In genomic region chr9:56508835-56509451, GRCm38 (mm10) we compare ENCODE assay signal across 8 mouse cellular contexts.
DNase-seq lines count a peak whose midpoint lies in the region; ATAC-seq lines count a peak whose summit lies in the region.
"Had no signal": no experiment of that assay in that cellular context is flagged by ENCODE, and none has a peak within 500 bp of the region (broad histone marks: within the 10 kb centered on the region; RNA-seq: fewer than 3 reads in every experiment).

No protein-coding gene starts in this region.

- peak overlapping the region; percentile 100 for H3K27ac ChIP-seq in heart, embryonic 15.5 days
- H3K27ac ChIP-seq in neural tube, embryonic 15.5 days (replicated peaks) = no peak overlapping the region
- H3K27ac ChIP-seq in midbrain, embryonic 15.5 days = no peak overlapping the region
- H3K27ac ChIP-seq: neural tube, embryonic 12.5 days had no signal

- no peak overlapping the region for H3K4me3 ChIP-seq in heart, embryonic 15.5 days
- no peak overlapping the region for H3K4me3 ChIP-seq in neural tube, embryonic 15.5 days (replicated peaks)
- H3K4me3 ChIP-seq in midbrain, embryonic 15.5 days = no peak overlapping the region
- H3K4me3 ChIP-seq: neural tube, embryonic 12.5 days had no signal

- no peak for ATAC-seq in heart, embryonic 15.5 days (replicated peaks; ENCODE audit: insufficient number of reproducible peaks, insufficient read depth, low FRiP score, low read depth)
- ATAC-seq in neural tube, embryonic 15.5 days (ENCODE audit: low FRiP score) = no peak
- ATAC-seq in midbrain, embryonic 15.5 days (replicated peaks) = no peak

- no peaks in the 10 kb centered on the region for H3K9me3 ChIP-seq in heart, embryonic 15.5 days (replicated peaks)
- H3K9me3 ChIP-seq in neural tube, embryonic 15.5 days (replicated peaks) = no peaks in the 10 kb centered on the region
- H3K9me3 ChIP-seq in midbrain, embryonic 15.5 days = no peaks in the 10 kb centered on the region
- H3K9me3 ChIP-seq: neural tube, embryonic 12.5 days had no signal

- WGBS in heart, embryonic 15.5 days = 37% methylated on average over 11 of the region's 11 CpGs
- WGBS in neural tube, embryonic 15.5 days = 70% methylated on average over 11 of the region's 11 CpGs
- WGBS in midbrain, embryonic 15.5 days = 71% methylated on average over 11 of the region's 11 CpGs

- H3K9ac ChIP-seq in heart, embryonic 15.5 days = no peak overlapping the region
- H3K9ac ChIP-seq in neural tube, embryonic 15.5 days (replicated peaks) = no peak overlapping the region
- H3K9ac ChIP-seq in midbrain, embryonic 15.5 days = no peak overlapping the region
- H3K9ac ChIP-seq: neural tube, embryonic 12.5 days had no signal

- H3K4me2 ChIP-seq in heart, embryonic 15.5 days = no peak overlapping the region
- H3K4me2 ChIP-seq in neural tube, embryonic 15.5 days = no peak overlapping the region
- no peak overlapping the region for H3K4me2 ChIP-seq in midbrain, embryonic 15.5 days
- H3K4me2 ChIP-seq: neural tube, embryonic 12.5 days had no signal

- no peaks in the 10 kb centered on the region for H3K27me3 ChIP-seq in heart, embryonic 15.5 days
- H3K27me3 ChIP-seq in neural tube, embryonic 15.5 days (replicated peaks) = no peaks in the 10 kb centered on the region
- no peaks in the 10 kb centered on the region for H3K27me3 ChIP-seq in midbrain, embryonic 15.5 days (replicated peaks)
- H3K27me3 ChIP-seq: neural tube, embryonic 12.5 days had no signal

- no peaks in the 10 kb centered on the region for H3K36me3 ChIP-seq in heart, embryonic 15.5 days
- H3K36me3 ChIP-seq in neural tube, embryonic 15.5 days = no peaks in the 10 kb centered on the region
- H3K36me3 ChIP-seq in midbrain, embryonic 15.5 days (replicated peaks) = no peaks in the 10 kb centered on the region
- H3K36me3 ChIP-seq: neural tube, embryonic 12.5 days had no signal

- peaks cover 58% of the 10 kb centered on the region for H3K4me1 ChIP-seq in heart, embryonic 15.5 days (replicated peaks)
- H3K4me1 ChIP-seq in neural tube, embryonic 15.5 days = peaks cover 39% of the 10 kb centered on the region
- peaks cover 37% of the 10 kb centered on the region for H3K4me1 ChIP-seq in midbrain, embryonic 15.5 days

- DNase-seq in CD4-positive helper T cell, adult 2 months (ENCODE audit: low read depth, low spot score) = peak; percentile 40
- peak; percentile 72 for DNase-seq in NIH3T3 (ENCODE audit: low read depth)
- peak; percentile 81 for DNase-seq in lung, postnatal 10 days
- no peak for DNase-seq in right cerebral cortex, adult 2 months (ENCODE audit: low spot score in 2 of 2)

Comparison
In these comparisons a context has a peak if more than half of its experiments do, and no peak if none do; other contexts are left out.
1. DNase-seq: peak in CD4-positive helper T cell, adult 2 months (single experiment), NIH3T3 (single experiment) and lung, postnatal 10 days (single experiment); none in right cerebral cortex, adult 2 months (0 of 2).